Mouse (Mus musculus): ENCODE measurements around the gene Gjc1. TPM values are rescaled to one million over a fixed set of nuclear protein-coding genes. Genes with fewer than 3 reads are reported as not detected.

Gene Gjc1
- total and polyA plus RNA-seq, 3 experiments: 0.11 TPM; not detected in 2

GRCm38 (mm10) chr11:102778597-102778996 is 40.9 kb downstream of the Gjc1 start:
- TF ChIP-seq CTCF (IDR thresholded peaks at IDR 0.05; ENCODE audit: low read depth, low read length) (no peak), GATA1 (IDR thresholded peaks at IDR 0.05; ENCODE audit: borderline replicate concordance, low read length) (no peak), POLR2AphosphoS5 (IDR thresholded peaks at IDR 0.05; ENCODE audit: insufficient replicate concordance, low read depth, low read length) (no peak), GATA2 (IDR thresholded peaks at IDR 0.05; ENCODE audit: borderline replicate concordance, low read depth, low read length) (no peak), TAL1 (conservative IDR thresholded peaks at IDR 0.05; ENCODE audit: low read depth, low read length) (no peak)
- H3K36me3 ChIP-seq (replicated peaks): no peaks in the 10 kb centered on the region
- no peaks in the 10 kb centered on the region for H3K9me3 ChIP-seq (replicated peaks)
- ATAC-seq (ENCODE audit: extremely low read depth, insufficient number of reproducible peaks, low FRiP score, poor library complexity, severe bottlenecking) (no peak), DNase-seq (ENCODE audit: low spot score) (no peak)
- H3K4me1 ChIP-seq (ENCODE audit: insufficient read depth, low read depth, low read length): peaks cover 9% of the 10 kb centered on the region
- H3K27me3 ChIP-seq (ENCODE audit: insufficient read depth, low read length): peaks cover 50% of the 10 kb centered on the region
- H3K4me3 ChIP-seq (ENCODE audit: low read depth, low read length): no peak overlapping the region

GRCm38 (mm10) chr11:102778165-102778564 is 41.3 kb downstream of the Gjc1 start:
- no peak for TF ChIP-seq POLR2AphosphoS5 (IDR thresholded peaks at IDR 0.05; ENCODE audit: insufficient replicate concordance, low read depth, low read length)
- TF ChIP-seq GATA2 (IDR thresholded peaks at IDR 0.05; ENCODE audit: borderline replicate concordance, low read depth, low read length): no peak
- no peak for TF ChIP-seq GATA1 (IDR thresholded peaks at IDR 0.05; ENCODE audit: borderline replicate concordance, low read length)
- no peak for TF ChIP-seq CTCF (IDR thresholded peaks at IDR 0.05; ENCODE audit: low read depth, low read length)
- no peak for TF ChIP-seq TAL1 (conservative IDR thresholded peaks at IDR 0.05; ENCODE audit: low read depth, low read length)
- DNase-seq (ENCODE audit: low spot score): no peak
- ATAC-seq (ENCODE audit: extremely low read depth, insufficient number of reproducible peaks, low FRiP score, poor library complexity, severe bottlenecking): no peak
- H3K36me3 ChIP-seq (replicated peaks): no peaks in the 10 kb centered on the region
- peaks cover 9% of the 10 kb centered on the region for H3K4me1 ChIP-seq (ENCODE audit: insufficient read depth, low read depth, low read length)
- H3K4me3 ChIP-seq (ENCODE audit: low read depth, low read length): no peak overlapping the region
- peaks cover 48% of the 10 kb centered on the region for H3K27me3 ChIP-seq (ENCODE audit: insufficient read depth, low read length)
- no peaks in the 10 kb centered on the region for H3K9me3 ChIP-seq (replicated peaks)

- Histone ChIP-seq H3K9me3 (replicated peaks) (no peaks in the 10 kb centered on the region), H3K27me3 (ENCODE audit: insufficient read depth, low read length) (peaks cover 44% of the 10 kb centered on the region), H3K4me3 (ENCODE audit: low read depth, low read length) (no peak overlapping the region), H3K36me3 (replicated peaks) (no peaks in the 10 kb centered on the region), H3K4me1 (ENCODE audit: insufficient read depth, low read depth, low read length) (peaks cover 9% of the 10 kb centered on the region)
- ATAC-seq (ENCODE audit: extremely low read depth, insufficient number of reproducible peaks, low FRiP score, poor library complexity, severe bottlenecking) (no peak), DNase-seq (ENCODE audit: low spot score) (no peak)
- no peak for TF ChIP-seq POLR2AphosphoS5 (IDR thresholded peaks at IDR 0.05; ENCODE audit: insufficient replicate concordance, low read depth, low read length)
- no peak for TF ChIP-seq CTCF (IDR thresholded peaks at IDR 0.05; ENCODE audit: low read depth, low read length)
- no peak for TF ChIP-seq GATA1 (IDR thresholded peaks at IDR 0.05; ENCODE audit: borderline replicate concordance, low read length)
These were observed 41.9 kb downstream of the Gjc1 start for GRCm38 (mm10) chr11:102777598-102777997.

GRCm38 (mm10) chr11:102774621-102775141 is 44.8 kb downstream of the Gjc1 start:
- TF ChIP-seq GATA1 (IDR thresholded peaks at IDR 0.05; ENCODE audit: borderline replicate concordance, low read length) (no peak), CTCF (IDR thresholded peaks at IDR 0.05; ENCODE audit: low read depth, low read length) (no peak), TAL1 (conservative IDR thresholded peaks at IDR 0.05; ENCODE audit: low read depth, low read length) (no peak), GATA2 (IDR thresholded peaks at IDR 0.05; ENCODE audit: borderline replicate concordance, low read depth, low read length) (no peak), POLR2AphosphoS5 (IDR thresholded peaks at IDR 0.05; ENCODE audit: insufficient replicate concordance, low read depth, low read length) (no peak)
- Histone ChIP-seq H3K27me3 (ENCODE audit: insufficient read depth, low read length) (peaks cover 47% of the 10 kb centered on the region), H3K9me3 (replicated peaks) (no peaks in the 10 kb centered on the region), H3K4me3 (ENCODE audit: low read depth, low read length) (no peak overlapping the region; the same call in 1 of the 2 replicates), H3K36me3 (replicated peaks) (no peaks in the 10 kb centered on the region), H3K4me1 (ENCODE audit: insufficient read depth, low read depth, low read length) (peaks cover 9% of the 10 kb centered on the region)
- DNase-seq (ENCODE audit: low spot score) (no peak), ATAC-seq (ENCODE audit: extremely low read depth, insufficient number of reproducible peaks, low FRiP score, poor library complexity, severe bottlenecking) (no peak)

GRCm38 (mm10) chr11:102773713-102774611 is 45.5 kb downstream of the Gjc1 start:
- ATAC-seq (ENCODE audit: extremely low read depth, insufficient number of reproducible peaks, low FRiP score, poor library complexity, severe bottlenecking) (no peak), DNase-seq (ENCODE audit: low spot score) (peak; percentile 53)
- Histone ChIP-seq H3K4me1 (ENCODE audit: insufficient read depth, low read depth, low read length) (peaks cover 9% of the 10 kb centered on the region), H3K9me3 (replicated peaks) (no peaks in the 10 kb centered on the region), H3K27me3 (ENCODE audit: insufficient read depth, low read length) (peaks cover 47% of the 10 kb centered on the region), H3K36me3 (replicated peaks) (no peaks in the 10 kb centered on the region), H3K4me3 (ENCODE audit: low read depth, low read length) (no peak overlapping the region; the same call in 1 of the 2 replicates)
- TF ChIP-seq TAL1 (conservative IDR thresholded peaks at IDR 0.05; ENCODE audit: low read depth, low read length): no peak
- TF ChIP-seq GATA1 (IDR thresholded peaks at IDR 0.05; ENCODE audit: borderline replicate concordance, low read length): no peak
- TF ChIP-seq GATA2 (IDR thresholded peaks at IDR 0.05; ENCODE audit: borderline replicate concordance, low read depth, low read length): no peak
- no peak for TF ChIP-seq POLR2AphosphoS5 (IDR thresholded peaks at IDR 0.05; ENCODE audit: insufficient replicate concordance, low read depth, low read length)
- peak; percentile 97 for TF ChIP-seq CTCF (IDR thresholded peaks at IDR 0.05; ENCODE audit: low read depth, low read length)

Data from G1E (cell line).